Mouse (Mus musculus): ENCODE measurements around the gene Msh4. TPM values are rescaled to one million over a fixed set of nuclear protein-coding genes. Genes with fewer than 3 reads are reported as not detected.

Gene Msh4
- not detected for polyA plus RNA-seq (2014; fragmentation: Illumina TruSeq; extraction: RNeasy Lipid Tissue Mini Kit (QIAGEN cat#74804); ENCODE audit: low read depth, low replicate concordance)

GRCm38 (mm10) chr3:153906136-153906871 is at the start of gene Msh4:
Gene Msh4 (minus strand): TSS chr3:153906138.

DNA sequence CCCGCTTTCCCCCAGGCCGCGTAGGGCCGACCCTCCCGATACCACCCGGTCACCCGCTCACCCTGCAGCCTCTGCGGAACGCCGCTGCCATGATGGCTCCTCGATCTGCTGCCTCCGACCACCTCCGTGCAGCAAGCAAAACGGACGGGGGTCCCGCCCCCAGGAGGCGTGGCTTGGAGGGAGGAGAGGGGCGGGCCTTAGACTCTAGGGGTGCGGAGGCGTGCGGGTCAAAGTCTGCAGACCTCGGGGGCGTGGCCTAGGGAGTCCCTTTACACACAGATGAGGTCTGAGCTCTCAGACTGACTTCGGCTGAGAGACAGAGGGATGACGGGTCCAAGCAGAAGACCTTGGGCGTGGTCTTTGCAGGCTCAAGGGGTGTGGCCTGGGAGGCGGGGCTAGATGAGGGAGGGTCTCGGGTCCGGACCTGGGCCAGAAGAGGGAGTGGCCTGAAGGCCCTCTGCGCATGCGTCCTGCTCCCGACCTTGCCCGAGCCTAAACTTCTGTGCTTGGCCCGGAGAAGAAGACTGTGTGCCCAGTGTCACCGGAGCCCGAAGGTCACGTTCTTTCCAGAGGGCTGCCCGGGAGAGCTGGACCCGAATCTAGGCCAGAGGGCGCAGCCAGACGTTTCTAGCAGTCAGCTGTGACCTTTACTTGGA is 38.5 kb upstream of the Msh4 start, which contains the start of gene Acadm:
Acadm (minus strand) TSS at position 298 of the 656 bp plus-strand sequence.

GRCm38 (mm10) chr3:153912546-153913509 is 6.9 kb upstream of the Msh4 start, which contains the start of gene Rabggtb:
Gene Rabggtb (minus strand): TSS chr3:153913009.

GRCm38 (mm10) chr3:153844030-153844429 is 61.9 kb downstream of the Msh4 start, which contains the start of gene Asb17:
Gene Asb17 (plus strand): TSS chr3:153844209.

Other genes with a start within 250 kb of the Msh4 start
- gene St6galnac3, start 181.0 kb downstream of the Msh4 start, polyA plus RNA-seq (2014; fragmentation: Illumina TruSeq; extraction: RNeasy Lipid Tissue Mini Kit (QIAGEN cat#74804); ENCODE audit: low read depth, low replicate concordance): 1.7 TPM
- not detected for gene Asb17, start 61.9 kb downstream of the Msh4 start, polyA plus RNA-seq (2014; fragmentation: Illumina TruSeq; extraction: RNeasy Lipid Tissue Mini Kit (QIAGEN cat#74804); ENCODE audit: low read depth, low replicate concordance)
- gene Rabggtb, start 6.9 kb upstream of the Msh4 start, polyA plus RNA-seq (2014; fragmentation: Illumina TruSeq; extraction: RNeasy Lipid Tissue Mini Kit (QIAGEN cat#74804); ENCODE audit: low read depth, low replicate concordance): 72.5 TPM
- 198 TPM for gene Acadm, start 38.5 kb upstream of the Msh4 start, polyA plus RNA-seq (2014; fragmentation: Illumina TruSeq; extraction: RNeasy Lipid Tissue Mini Kit (QIAGEN cat#74804); ENCODE audit: low read depth, low replicate concordance)
- 1.2 TPM for gene Slc44a5, start 67.3 kb upstream of the Msh4 start, polyA plus RNA-seq (2014; fragmentation: Illumina TruSeq; extraction: RNeasy Lipid Tissue Mini Kit (QIAGEN cat#74804); ENCODE audit: low read depth, low replicate concordance)

Data from sigmoid colon, adult 10 weeks (tissue).